Mouse (Mus musculus): ENCODE results near the gene Pcgf3. TPM values are rescaled to one million over a fixed set of nuclear protein-coding genes. Genes with fewer than 3 reads are reported as not detected.

Pcgf3 gene
- polyA plus RNA-seq, 1 experiment from 2014 or later, result 24.3 TPM

- WGBS, result 78% methylated on average over 7 of the region's 7 CpGs
- no peaks in the 10 kb centered on the region for H3K9me3 ChIP-seq
- H3K27ac ChIP-seq, result no peak overlapping the region
- no peaks in the 10 kb centered on the region for H3K36me3 ChIP-seq
- no peak overlapping the region for H3K4me3 ChIP-seq
- DNase-seq (ENCODE audit: low spot score), result no peak
- peaks cover 10% of the 10 kb centered on the region for H3K27me3 ChIP-seq (ENCODE audit: insufficient read depth, poor library complexity, severe bottlenecking)
- no peaks in the 10 kb centered on the region for H3K4me1 ChIP-seq (replicated peaks)
Observed at GRCm38 (mm10) chr5:108543516-108544291, 82.7 kb downstream of the Pcgf3 start.

GRCm38 (mm10) chr5:108547636-108548035 lies 86.6 kb downstream of the Pcgf3 start:
- WGBS, result 89% methylated on average over 5 of the region's 5 CpGs
- H3K36me3 ChIP-seq, result no peaks in the 10 kb centered on the region
- H3K27me3 ChIP-seq (ENCODE audit: insufficient read depth, poor library complexity, severe bottlenecking), result peaks cover 44% of the 10 kb centered on the region
- H3K27ac ChIP-seq, result no peak overlapping the region
- no peak for DNase-seq (ENCODE audit: low spot score)
- H3K9me3 ChIP-seq, result no peaks in the 10 kb centered on the region
- H3K4me3 ChIP-seq, result no peak overlapping the region
- peaks cover 15% of the 10 kb centered on the region for H3K4me1 ChIP-seq (replicated peaks)

GRCm38 (mm10) chr5:108549137-108549488 lies 88.1 kb downstream of the Pcgf3 start:
- 16% methylated on average over 7 of the region's 7 CpGs for WGBS
- peak overlapping the region; percentile 36; the same call in 1 of the 2 replicates for H3K27ac ChIP-seq
- H3K4me3 ChIP-seq, result peak overlapping the region; percentile 58
- H3K27me3 ChIP-seq (ENCODE audit: insufficient read depth, poor library complexity, severe bottlenecking), result peaks cover 52% of the 10 kb centered on the region
- H3K4me1 ChIP-seq (replicated peaks), result peaks cover 15% of the 10 kb centered on the region
- no peaks in the 10 kb centered on the region for H3K9me3 ChIP-seq
- DNase-seq (ENCODE audit: low spot score), result no peak
- no peaks in the 10 kb centered on the region for H3K36me3 ChIP-seq

DNA sequence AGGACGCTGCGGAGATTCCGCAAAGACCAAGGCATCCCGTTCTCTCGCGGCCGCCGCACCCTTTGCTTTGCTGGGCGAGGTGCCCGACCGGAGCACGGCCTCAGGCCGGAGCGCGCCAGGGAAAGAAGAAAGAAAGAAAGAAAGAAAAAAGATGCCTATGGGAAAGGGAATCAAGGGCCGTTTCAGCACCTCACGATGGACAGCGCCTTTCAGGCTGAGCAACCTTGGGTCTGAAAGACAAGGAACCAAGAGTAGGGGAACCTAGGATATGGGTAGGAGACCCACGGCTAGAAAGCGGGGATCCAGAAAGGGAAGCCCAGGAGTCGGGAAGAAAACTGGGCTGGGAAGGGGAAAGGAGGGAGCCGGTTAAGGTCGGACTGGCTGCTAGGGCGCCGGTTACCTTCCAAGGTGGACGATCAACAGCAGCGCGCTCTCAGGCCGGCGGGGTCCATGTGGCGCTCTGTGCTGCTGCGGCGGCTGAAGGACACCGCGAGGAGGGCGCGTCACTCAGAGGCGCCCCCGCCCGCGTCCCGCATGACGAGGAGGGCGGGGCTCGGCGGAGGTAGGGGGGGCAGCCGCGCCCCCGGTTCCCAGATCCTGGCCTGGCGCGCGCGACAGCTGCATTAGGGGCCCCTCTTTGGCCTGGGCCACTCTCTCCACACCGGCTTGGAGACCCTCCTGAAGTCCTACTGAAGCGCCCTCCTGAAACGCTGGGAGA lies 88.6 kb downstream of the Pcgf3 start, which contains the start of gene Cplx1:
TSS of gene Cplx1 (minus strand) at position 536 of the 718 bp plus-strand sequence.
- H3K4me1 ChIP-seq (replicated peaks), result peaks cover 15% of the 10 kb centered on the region
- 1% methylated on average over 56 of the region's 56 CpGs for WGBS
- H3K27me3 ChIP-seq (ENCODE audit: insufficient read depth, poor library complexity, severe bottlenecking), result peaks cover 52% of the 10 kb centered on the region
- H3K27ac ChIP-seq, result peak within 1 kb of the TSS; percentile 36; the same call in 1 of the 2 replicates
- no peaks in the 10 kb centered on the region for H3K36me3 ChIP-seq
- H3K9me3 ChIP-seq, result no peaks in the 10 kb centered on the region
- peak; percentile 75 for DNase-seq (ENCODE audit: low spot score)
- H3K4me3 ChIP-seq, result peak within 1 kb of the TSS; percentile 58

DNA sequence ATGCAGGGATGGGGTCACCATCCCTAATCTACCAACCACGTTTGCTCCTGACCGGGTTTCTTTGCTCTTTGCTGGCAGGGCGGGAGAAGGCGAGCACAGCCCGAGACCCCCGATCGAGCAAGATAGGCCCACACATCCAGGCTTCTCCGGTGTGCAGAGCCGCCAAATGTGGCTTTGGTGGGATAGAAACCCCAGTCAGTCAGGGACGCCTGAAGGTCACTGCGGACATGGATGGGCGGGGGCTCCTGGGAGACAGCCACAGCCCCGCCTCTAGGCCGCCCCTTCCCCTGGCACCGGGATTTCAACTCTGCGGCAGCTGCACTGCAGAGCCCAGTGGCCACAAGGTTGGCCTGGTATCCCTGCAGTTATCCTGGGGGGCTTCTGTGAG lies 89.2 kb downstream of the Pcgf3 start:
- Histone ChIP-seq H3K9me3 (no peaks in the 10 kb centered on the region), H3K27me3 (ENCODE audit: insufficient read depth, poor library complexity, severe bottlenecking) (peaks cover 52% of the 10 kb centered on the region), H3K27ac (no peak overlapping the region), H3K36me3 (no peaks in the 10 kb centered on the region), H3K4me3 (peak overlapping the region; percentile 58), H3K4me1 (replicated peaks) (peaks cover 15% of the 10 kb centered on the region)
- WGBS, result under 1% methylated on average over 16 of the region's 16 CpGs
- no peak for DNase-seq (ENCODE audit: low spot score)

- Histone ChIP-seq H3K4me1 (replicated peaks) (peaks cover 14% of the 10 kb centered on the region), H3K27me3 (ENCODE audit: insufficient read depth, poor library complexity, severe bottlenecking) (peaks cover 38% of the 10 kb centered on the region)
- 77% methylated on average over 1 of the region's 1 CpGs for WGBS
Observed at GRCm38 (mm10) chr5:108554041-108554440, 93.0 kb downstream of the Pcgf3 start.

More at GRCm38 (mm10) chr5:108554041-108554440, 93.0 kb downstream of the Pcgf3 start:
- H3K27ac ChIP-seq, result no peak overlapping the region
- no peak for DNase-seq (ENCODE audit: low spot score)
- no peaks in the 10 kb centered on the region for H3K9me3 ChIP-seq
- H3K36me3 ChIP-seq, result no peaks in the 10 kb centered on the region
- no peak overlapping the region for H3K4me3 ChIP-seq

Other genes with a start within 250 kb of the Pcgf3 start
- gene Dr1, start 192.3 kb upstream of the Pcgf3 start, polyA plus RNA-seq (2016; fragmentation: Nextera tagmentation; extraction: Ambion mirVana), result 40.3 and 47.2 TPM in 2 replicates
- 5.8 and 6.0 TPM in 2 replicates for gene Pigg, start 148.6 kb upstream of the Pcgf3 start, polyA plus RNA-seq (2016; fragmentation: Nextera tagmentation; extraction: Ambion mirVana)
- gene Gm42517, start 93.3 kb upstream of the Pcgf3 start, polyA plus RNA-seq (2016; fragmentation: Nextera tagmentation; extraction: Ambion mirVana), result not detected in 2 replicates
- gene Pde6b, start 72.8 kb upstream of the Pcgf3 start, polyA plus RNA-seq (2016; fragmentation: Nextera tagmentation; extraction: Ambion mirVana), result 0.25 and 0.44 TPM in 2 replicates
- gene Atp5k, start 26.8 kb upstream of the Pcgf3 start, polyA plus RNA-seq (2016; fragmentation: Nextera tagmentation; extraction: Ambion mirVana), result 397 and 447 TPM in 2 replicates
- gene Mfsd7a, start 12.3 kb upstream of the Pcgf3 start, polyA plus RNA-seq (2016; fragmentation: Nextera tagmentation; extraction: Ambion mirVana), result 0.10 and 0.13 TPM in 2 replicates
- 6.9 and 11.2 TPM in 2 replicates for gene Cplx1, start 88.8 kb downstream of the Pcgf3 start, polyA plus RNA-seq (2016; fragmentation: Nextera tagmentation; extraction: Ambion mirVana)
- 58.0 and 60.9 TPM in 2 replicates for gene Gak, start 168.5 kb downstream of the Pcgf3 start, polyA plus RNA-seq (2016; fragmentation: Nextera tagmentation; extraction: Ambion mirVana)
- 17.3 and 19.2 TPM in 2 replicates for gene Tmem175, start 168.5 kb downstream of the Pcgf3 start, polyA plus RNA-seq (2016; fragmentation: Nextera tagmentation; extraction: Ambion mirVana)
- gene Idua, start 199.1 kb downstream of the Pcgf3 start, polyA plus RNA-seq (2016; fragmentation: Nextera tagmentation; extraction: Ambion mirVana), result 12.0 and 12.8 TPM in 2 replicates
- gene Dgkq, start 208.4 kb downstream of the Pcgf3 start, polyA plus RNA-seq (2016; fragmentation: Nextera tagmentation; extraction: Ambion mirVana), result 11.1 and 15.1 TPM in 2 replicates
- gene Slc26a1, start 214.3 kb downstream of the Pcgf3 start, polyA plus RNA-seq (2016; fragmentation: Nextera tagmentation; extraction: Ambion mirVana), result 0.57 and 0.99 TPM in 2 replicates
- 14.7 and 16.3 TPM in 2 replicates for gene Fgfrl1, start 231.2 kb downstream of the Pcgf3 start, polyA plus RNA-seq (2016; fragmentation: Nextera tagmentation; extraction: Ambion mirVana)